Mouse (Mus musculus) heart, postnatal 0 days (tissue): ENCODE results near the gene Olfr1252. TPM values are rescaled to one million over a fixed set of nuclear protein-coding genes. Genes with fewer than 3 reads are reported as not detected.

Source experiments
- ATAC-seq: fragments of 200-750 bp; cut with Nextera tagmentation; 2 replicates; pipeline ENCODE4 v1.8.0; 2017; ENCODE audit warnings: low read depth, moderate number of reproducible peaks, moderate library complexity; ENCODE audit not compliant: insufficient read depth
- DNase-seq: peaks from one replicate; pipeline ENCODE4 v3.0.0-alpha.2; 2016; ENCODE audit warnings: low spot score
- H3K27ac ChIP-seq: fragments of 300-500 bp; sonication (generic); 2 replicates; pipeline ENCODE4 v1.5.1; 2014; ENCODE audit warnings: low read depth, mild to moderate bottlenecking
- H3K27me3 ChIP-seq: fragments of 300-500 bp; sonication (generic); 2 replicates; pipeline ENCODE4 v1.6.1; 2014; ENCODE audit warnings: low read length, mixed read lengths; ENCODE audit not compliant: control insufficient read depth, insufficient read depth
- H3K36me3 ChIP-seq: fragments of 300-500 bp; sonication (generic); replicated peaks from 2 replicates; pipeline ENCODE4 v1.6.1; 2014; ENCODE audit warnings: low read length, mixed read lengths; ENCODE audit not compliant: control insufficient read depth, insufficient read depth
- H3K4me1 ChIP-seq: fragments of 300-500 bp; sonication (generic); 2 replicates; pipeline ENCODE4 v1.6.1; 2014; ENCODE audit warnings: antibody characterized with exemption; ENCODE audit not compliant: control insufficient read depth, insufficient read depth
- H3K4me2 ChIP-seq: fragments of 300-500 bp; sonication (generic); 2 replicates; pipeline ENCODE4 v1.6.1; 2014; ENCODE audit warnings: low read depth, mild to moderate bottlenecking, low read length, moderate library complexity
- H3K4me3 ChIP-seq: fragments of 300-500 bp; sonication (generic); 2 replicates; pipeline ENCODE4 v1.5.1; 2014; ENCODE audit warnings: low read depth, low read length
- H3K9ac ChIP-seq: fragments of 300-500 bp; sonication (generic); replicated peaks from 2 replicates; pipeline ENCODE4 v1.6.1; 2014; ENCODE audit warnings: low read depth, low read length, mixed read lengths
- H3K9me3 ChIP-seq: fragments of 300-500 bp; sonication (generic); replicated peaks from 2 replicates; pipeline ENCODE4 v1.6.1; 2016; ENCODE audit warnings: low read length; ENCODE audit not compliant: control insufficient read depth
- CTCF ChIP-seq: IDR thresholded peaks from 2 replicates; pipeline ENCODE4 v1.5.1; 2016; ENCODE audit warnings: antibody characterized with exemption, control low read depth, low read depth
- EP300 ChIP-seq: IDR thresholded peaks from 2 replicates; pipeline ENCODE4 v1.6.1; 2016; ENCODE audit warnings: antibody characterized with exemption, low read depth
- WGBS: fragments of 180-500 bp; shearing (Covaris S2); extraction: QIAGEN DNeasy Blood & Tissue Kit; methylation state at CpG from one replicate; pipeline ENCODE4 v1.1.7; 2014; 5-methylcytosine and 5-hydroxymethylcytosine counted together
- polyA plus RNA-seq: library from polyadenylated mRNA; unstranded; fragments of >200 nt; fragmentation: Nextera tagmentation; extraction: Ambion mirVana; gene quantifications from 2 replicates; pipeline ENCODE4 v1.2.1, GENCODE M21; 2015
- total RNA-seq: library from RNA; depleted of rRNA; stranded (reverse); fragments of >200 nt; gene quantifications from 2 replicates; pipeline ENCODE4 v1.2.3, GENCODE M21; 2014; ENCODE audit warnings: low replicate concordance; rRNA removed

Olfr1252 gene
- total RNA-seq (not detected in 2 replicates), polyA plus RNA-seq (not detected in 2 replicates)

DNA sequence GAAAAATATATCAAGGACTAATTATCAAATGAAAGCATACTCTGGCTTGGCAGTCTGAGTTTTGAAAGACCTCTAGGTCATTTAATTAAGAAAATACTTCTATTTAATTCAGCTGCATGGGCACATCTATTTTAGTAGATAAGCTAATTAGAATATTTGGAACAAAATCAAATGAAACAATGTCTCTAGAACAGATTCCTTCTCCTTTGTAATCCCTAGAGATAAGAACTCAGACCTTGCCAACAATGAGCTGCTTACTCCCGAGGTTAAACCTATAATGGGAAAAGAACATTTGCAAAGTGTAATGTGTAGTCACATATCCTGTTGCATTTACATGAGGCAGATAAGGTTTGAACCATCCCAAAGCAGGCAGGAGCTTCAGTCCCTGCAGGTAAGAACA, at the start of gene Olfr1252:
Gene Olfr1252 (minus strand): TSS at position 101 of the 400 bp plus-strand sequence.
- no peaks in the 10 kb centered on the region for H3K9me3 ChIP-seq
- TF ChIP-seq EP300 (no peak), CTCF (no peak)
- no peak within 1 kb of the TSS for H3K4me2 ChIP-seq
- ATAC-seq: no peak
- H3K36me3 ChIP-seq: no peaks in the 10 kb centered on the region
- no peak within 1 kb of the TSS for H3K4me3 ChIP-seq
- WGBS: 18% methylated on average over 1 of the region's 1 CpGs
- H3K27ac ChIP-seq: no peak within 1 kb of the TSS
- no peaks in the 10 kb centered on the region for H3K27me3 ChIP-seq
- DNase-seq: no peak
- no peaks in the 10 kb centered on the region for H3K4me1 ChIP-seq
- H3K9ac ChIP-seq: no peak within 1 kb of the TSS

DNA sequence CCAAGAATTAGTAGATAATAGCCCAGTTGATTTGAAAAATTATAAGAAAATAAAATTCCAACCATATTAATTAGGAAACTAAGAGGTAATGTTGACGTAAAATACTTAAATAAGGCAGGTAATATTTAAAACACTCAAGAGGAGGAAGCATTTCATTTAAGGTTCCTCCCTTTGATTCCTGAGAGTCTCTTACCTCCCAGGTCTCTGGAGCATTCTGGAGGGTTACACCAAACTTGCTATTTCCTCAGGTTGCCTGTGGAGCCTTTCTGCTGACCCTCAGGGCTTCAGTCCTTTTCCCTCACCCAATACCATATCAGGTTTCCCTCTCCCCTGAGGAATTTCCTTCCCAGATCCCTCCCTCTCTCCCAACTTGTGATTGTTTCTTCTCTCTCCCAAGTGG, 32.2 kb upstream of the Olfr1252 start, which contains the start of gene Olfr1253:
Gene Olfr1253 (minus strand): TSS at position 101 of the 400 bp plus-strand sequence.
- 81% methylated on average over 1 of the region's 1 CpGs for WGBS
- DNase-seq: no peak
- no peak within 1 kb of the TSS for H3K4me3 ChIP-seq
- H3K27me3 ChIP-seq: no peaks in the 10 kb centered on the region
- no peaks in the 10 kb centered on the region for H3K36me3 ChIP-seq
- H3K4me1 ChIP-seq: no peaks in the 10 kb centered on the region
- no peaks in the 10 kb centered on the region for H3K9me3 ChIP-seq
- ATAC-seq: no peak
- H3K27ac ChIP-seq: no peak within 1 kb of the TSS
- H3K4me2 ChIP-seq: no peak within 1 kb of the TSS
- no peak within 1 kb of the TSS for H3K9ac ChIP-seq
- no peak for TF ChIP-seq EP300
- TF ChIP-seq CTCF: no peak

DNA sequence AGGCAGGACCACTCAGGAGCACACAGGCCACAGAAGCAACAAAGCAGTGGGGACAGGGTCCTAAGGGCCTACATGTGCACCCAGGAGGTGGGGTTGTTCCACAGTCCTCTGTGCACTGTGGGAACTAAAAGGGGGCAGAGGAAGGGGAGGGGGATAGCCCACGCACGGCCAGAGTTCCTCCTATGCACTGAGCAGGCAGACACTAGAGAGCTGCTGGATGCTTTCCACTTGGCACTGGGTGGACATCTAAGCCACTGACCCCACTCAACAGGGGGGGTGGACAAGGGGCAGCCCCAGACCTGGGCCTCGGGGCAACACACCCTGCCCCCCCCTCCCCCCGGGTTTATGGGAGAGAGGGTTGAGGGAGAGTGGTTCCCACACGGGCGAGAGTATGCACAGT, 32.8 kb downstream of the Olfr1252 start:
- H3K36me3 ChIP-seq: no peaks in the 10 kb centered on the region
- no peaks in the 10 kb centered on the region for H3K9me3 ChIP-seq
- H3K27me3 ChIP-seq: no peaks in the 10 kb centered on the region
- H3K4me1 ChIP-seq: no peaks in the 10 kb centered on the region
- TF ChIP-seq EP300 (no peak), CTCF (no peak)
- DNase-seq: no peak
- 78% methylated on average over 6 of the region's 6 CpGs for WGBS
- no peak overlapping the region for H3K27ac ChIP-seq
- H3K9ac ChIP-seq: no peak overlapping the region
- no peak overlapping the region for H3K4me3 ChIP-seq
- no peak overlapping the region for H3K4me2 ChIP-seq
- ATAC-seq: no peak

DNA sequence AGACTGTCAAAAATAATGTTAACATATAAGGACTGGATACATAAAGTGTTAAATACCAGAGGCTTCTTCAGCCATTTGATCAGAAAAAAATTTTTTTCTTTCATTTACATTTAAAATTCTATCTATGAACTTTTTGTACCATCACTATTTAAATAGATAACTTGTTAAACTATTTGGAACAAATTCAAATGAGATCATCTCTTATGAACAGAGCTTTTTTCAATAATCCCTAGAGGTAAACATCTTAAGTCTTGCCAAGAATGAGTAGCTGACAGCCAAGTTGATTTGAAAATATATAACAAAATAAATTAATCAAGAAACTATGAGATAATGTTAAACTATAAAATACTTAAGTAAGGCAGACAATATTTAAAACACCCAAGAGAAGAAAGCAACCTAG, 53.0 kb downstream of the Olfr1252 start, which contains the start of gene Olfr1251:
Gene Olfr1251 (minus strand): TSS at position 101 of the 400 bp plus-strand sequence.
- no peak within 1 kb of the TSS for H3K27ac ChIP-seq
- H3K9ac ChIP-seq: no peak within 1 kb of the TSS
- no peak within 1 kb of the TSS for H3K4me2 ChIP-seq
- ATAC-seq (no peak), DNase-seq (no peak)
- no peaks in the 10 kb centered on the region for H3K9me3 ChIP-seq
- H3K4me3 ChIP-seq: no peak within 1 kb of the TSS
- H3K4me1 ChIP-seq: no peaks in the 10 kb centered on the region
- no peaks in the 10 kb centered on the region for H3K36me3 ChIP-seq
- H3K27me3 ChIP-seq: no peaks in the 10 kb centered on the region
- no peak for TF ChIP-seq CTCF
- TF ChIP-seq EP300: no peak

Other genes starting within 250 kb of the Olfr1252 start
- gene Olfr1241, start 237.9 kb downstream of the Olfr1252 start, total RNA-seq: not detected in 2 replicates
- gene Olfr1241, start 237.9 kb downstream of the Olfr1252 start, polyA plus RNA-seq: not detected in 2 replicates
- not detected in 2 replicates for gene Olfr1242, start 226.7 kb downstream of the Olfr1252 start, total RNA-seq
- gene Olfr1242, start 226.7 kb downstream of the Olfr1252 start, polyA plus RNA-seq: not detected in 2 replicates
- not detected in 2 replicates for gene Olfr1243, start 193.5 kb downstream of the Olfr1252 start, total RNA-seq
- not detected in 2 replicates for gene Olfr1243, start 193.5 kb downstream of the Olfr1252 start, polyA plus RNA-seq
- gene Olfr1245, start 146.6 kb downstream of the Olfr1252 start, total RNA-seq: not detected in 2 replicates
- not detected in 2 replicates for gene Olfr1245, start 146.6 kb downstream of the Olfr1252 start, polyA plus RNA-seq
- gene Olfr1246, start 131.9 kb downstream of the Olfr1252 start, total RNA-seq: not detected in 2 replicates
- gene Olfr1246, start 131.9 kb downstream of the Olfr1252 start, polyA plus RNA-seq: not detected in 2 replicates
- gene Olfr1247, start 110.9 kb downstream of the Olfr1252 start, total RNA-seq: not detected in 2 replicates
- gene Olfr1247, start 110.9 kb downstream of the Olfr1252 start, polyA plus RNA-seq: not detected in 2 replicates
- not detected in 2 replicates for gene Olfr1248, start 106.8 kb downstream of the Olfr1252 start, total RNA-seq
- gene Olfr1248, start 106.8 kb downstream of the Olfr1252 start, polyA plus RNA-seq: not detected in 2 replicates
- not detected in 2 replicates for gene Olfr1249, start 90.0 kb downstream of the Olfr1252 start, total RNA-seq
- not detected in 2 replicates for gene Olfr1249, start 90.0 kb downstream of the Olfr1252 start, polyA plus RNA-seq
- gene Olfr1250, start 63.5 kb downstream of the Olfr1252 start, total RNA-seq: not detected in 2 replicates
- gene Olfr1250, start 63.5 kb downstream of the Olfr1252 start, polyA plus RNA-seq: not detected in 2 replicates
- gene Olfr1251, start 53.1 kb downstream of the Olfr1252 start, total RNA-seq: not detected in 2 replicates
- not detected in 2 replicates for gene Olfr1251, start 53.1 kb downstream of the Olfr1252 start, polyA plus RNA-seq
- not detected in 2 replicates for gene Olfr1253, start 32.1 kb upstream of the Olfr1252 start, total RNA-seq
- not detected in 2 replicates for gene Olfr1253, start 32.1 kb upstream of the Olfr1252 start, polyA plus RNA-seq
- not detected in 2 replicates for gene Olfr1254, start 68.6 kb upstream of the Olfr1252 start, total RNA-seq
- not detected in 2 replicates for gene Olfr1254, start 68.6 kb upstream of the Olfr1252 start, polyA plus RNA-seq
- gene Olfr1255, start 87.0 kb upstream of the Olfr1252 start, total RNA-seq: not detected in 2 replicates
- not detected in 2 replicates for gene Olfr1255, start 87.0 kb upstream of the Olfr1252 start, polyA plus RNA-seq
- gene Olfr1256, start 116.5 kb upstream of the Olfr1252 start, total RNA-seq: not detected in 2 replicates
- not detected in 2 replicates for gene Olfr1256, start 116.5 kb upstream of the Olfr1252 start, polyA plus RNA-seq
- gene Olfr48, start 123.2 kb upstream of the Olfr1252 start, total RNA-seq: not detected in 2 replicates
- not detected in 2 replicates for gene Olfr48, start 123.2 kb upstream of the Olfr1252 start, polyA plus RNA-seq
- not detected in 2 replicates for gene Olfr1257, start 153.4 kb upstream of the Olfr1252 start, total RNA-seq
- gene Olfr1257, start 153.4 kb upstream of the Olfr1252 start, polyA plus RNA-seq: not detected in 2 replicates
- gene Olfr1258, start 202.3 kb upstream of the Olfr1252 start, total RNA-seq: not detected in 2 replicates
- gene Olfr1258, start 202.3 kb upstream of the Olfr1252 start, polyA plus RNA-seq: not detected in 2 replicates
- gene Olfr1259, start 223.7 kb upstream of the Olfr1252 start, total RNA-seq: not detected in 2 replicates
- gene Olfr1259, start 223.7 kb upstream of the Olfr1252 start, polyA plus RNA-seq: not detected in 2 replicates
- not detected in 2 replicates for gene Olfr1260, start 249.3 kb upstream of the Olfr1252 start, total RNA-seq
- not detected in 2 replicates for gene Olfr1260, start 249.3 kb upstream of the Olfr1252 start, polyA plus RNA-seq